Mouse (Mus musculus): ENCODE data around the gene Tubg2. TPM values are rescaled to one million over a fixed set of nuclear protein-coding genes. Genes with fewer than 3 reads are reported as not detected.

Tubg2 gene
- polyA plus RNA-seq, 1 experiment from 2014 or later, result 4.2 TPM

GRCm38 (mm10) chr11:101176117-101176691, 20.5 kb downstream of the Tubg2 start:
- peaks cover 73% of the 10 kb centered on the region for H3K4me1 ChIP-seq
- peak overlapping the region; percentile 39 for H3K4me3 ChIP-seq (replicated peaks)

GRCm38 (mm10) chr11:101176933-101177773, 21.4 kb downstream of the Tubg2 start:
- Histone ChIP-seq H3K4me2 (peak overlapping the region; percentile 94), H3K4me1 (peaks cover 66% of the 10 kb centered on the region), H3K36me3 (no peaks in the 10 kb centered on the region), H3K4me3 (replicated peaks) (peak overlapping the region; percentile 39; the same call in 1 of the 2 replicates), H3K27ac (no peak overlapping the region), H3K9me3 (replicated peaks) (no peaks in the 10 kb centered on the region), H3K9ac (0 out of 2 replicates have a peak overlapping the region, but pooled peaks have one; percentile 14), H3K27me3 (peaks cover 47% of the 10 kb centered on the region)
- no peak for ATAC-seq (replicated peaks; ENCODE audit: low FRiP score)
- WGBS, result 27% methylated on average over 22 of the region's 22 CpGs

More at GRCm38 (mm10) chr11:101176117-101176691, 20.5 kb downstream of the Tubg2 start:
- 1% methylated on average over 25 of the region's 25 CpGs for WGBS
- H3K9ac ChIP-seq, result peak overlapping the region; percentile 29; the same call in 1 of the 2 replicates
- H3K36me3 ChIP-seq, result no peaks in the 10 kb centered on the region
- peaks cover 47% of the 10 kb centered on the region for H3K27me3 ChIP-seq
- 0 out of 2 replicates have a peak overlapping the region, but pooled peaks have one; percentile 13 for H3K27ac ChIP-seq
- H3K9me3 ChIP-seq (replicated peaks), result no peaks in the 10 kb centered on the region
- peak overlapping the region; percentile 94 for H3K4me2 ChIP-seq
- ATAC-seq (replicated peaks; ENCODE audit: low FRiP score), result no peak

- no peak for ATAC-seq (replicated peaks; ENCODE audit: low FRiP score)
- Histone ChIP-seq H3K27ac (no peak overlapping the region), H3K4me1 (peaks cover 56% of the 10 kb centered on the region), H3K36me3 (no peaks in the 10 kb centered on the region; the same call in 1 of the 2 replicates), H3K4me2 (0 out of 2 replicates have a peak overlapping the region, but pooled peaks have one; percentile 9), H3K9me3 (replicated peaks) (no peaks in the 10 kb centered on the region), H3K27me3 (peaks cover 47% of the 10 kb centered on the region), H3K9ac (no peak overlapping the region), H3K4me3 (replicated peaks) (no peak overlapping the region)
- WGBS, result 54% methylated on average over 36 of the region's 36 CpGs
Measured at GRCm38 (mm10) chr11:101178061-101179058, 22.7 kb downstream of the Tubg2 start.

GRCm38 (mm10) chr11:101179306-101179705, 23.6 kb downstream of the Tubg2 start:
- H3K9ac ChIP-seq, result no peak overlapping the region
- 79% methylated on average over 15 of the region's 15 CpGs for WGBS
- ATAC-seq (replicated peaks; ENCODE audit: low FRiP score), result no peak
- H3K4me1 ChIP-seq, result peaks cover 46% of the 10 kb centered on the region
- no peak overlapping the region for H3K4me2 ChIP-seq
- no peak overlapping the region for H3K4me3 ChIP-seq (replicated peaks)
- H3K36me3 ChIP-seq, result no peaks in the 10 kb centered on the region; the same call in 1 of the 2 replicates
- no peaks in the 10 kb centered on the region for H3K9me3 ChIP-seq (replicated peaks)
- H3K27ac ChIP-seq, result no peak overlapping the region
- peaks cover 45% of the 10 kb centered on the region for H3K27me3 ChIP-seq

GRCm38 (mm10) chr11:101180261-101180660, 24.6 kb downstream of the Tubg2 start:
- Histone ChIP-seq H3K9me3 (replicated peaks) (no peaks in the 10 kb centered on the region), H3K4me2 (no peak overlapping the region), H3K9ac (no peak overlapping the region), H3K27me3 (peaks cover 36% of the 10 kb centered on the region), H3K36me3 (no peaks in the 10 kb centered on the region; the same call in 1 of the 2 replicates), H3K4me1 (peaks cover 37% of the 10 kb centered on the region), H3K27ac (no peak overlapping the region), H3K4me3 (replicated peaks) (no peak overlapping the region)
- ATAC-seq (replicated peaks; ENCODE audit: low FRiP score), result no peak
- WGBS, result 50% methylated on average over 17 of the region's 17 CpGs

- ATAC-seq (replicated peaks; ENCODE audit: low FRiP score), result no peak
- Histone ChIP-seq H3K9me3 (replicated peaks) (no peaks in the 10 kb centered on the region), H3K4me2 (no peak overlapping the region), H3K36me3 (peaks cover 5% of the 10 kb centered on the region), H3K9ac (no peak overlapping the region), H3K4me1 (peaks cover 30% of the 10 kb centered on the region), H3K4me3 (replicated peaks) (no peak overlapping the region), H3K27me3 (peaks cover 33% of the 10 kb centered on the region), H3K27ac (no peak overlapping the region)
- WGBS, result 44% methylated on average over 10 of the region's 10 CpGs
Measured at GRCm38 (mm10) chr11:101180846-101181740, 25.4 kb downstream of the Tubg2 start.

- H3K27ac ChIP-seq, result no peak overlapping the region
Measured at GRCm38 (mm10) chr11:101181961-101182360, 26.3 kb downstream of the Tubg2 start.

GRCm38 (mm10) chr11:101182771-101183517, 27.2 kb downstream of the Tubg2 start:
- Histone ChIP-seq H3K4me3 (replicated peaks) (no peak overlapping the region), H3K4me1 (peaks cover 13% of the 10 kb centered on the region), H3K4me2 (no peak overlapping the region), H3K9me3 (replicated peaks) (no peaks in the 10 kb centered on the region), H3K27ac (no peak overlapping the region), H3K9ac (no peak overlapping the region), H3K36me3 (peaks cover 14% of the 10 kb centered on the region), H3K27me3 (peaks cover 14% of the 10 kb centered on the region)
- 78% methylated on average over 14 of the region's 14 CpGs for WGBS
- ATAC-seq (replicated peaks; ENCODE audit: low FRiP score), result no peak

More at GRCm38 (mm10) chr11:101181961-101182360, 26.3 kb downstream of the Tubg2 start:
- no peak overlapping the region for H3K9ac ChIP-seq
- WGBS, result 94% methylated on average over 11 of the region's 11 CpGs
- no peak for ATAC-seq (replicated peaks; ENCODE audit: low FRiP score)
- no peak overlapping the region for H3K4me2 ChIP-seq
- H3K27me3 ChIP-seq, result peaks cover 24% of the 10 kb centered on the region
- peaks cover 13% of the 10 kb centered on the region for H3K36me3 ChIP-seq
- peaks cover 21% of the 10 kb centered on the region for H3K4me1 ChIP-seq
- no peak overlapping the region for H3K4me3 ChIP-seq (replicated peaks)
- H3K9me3 ChIP-seq (replicated peaks), result no peaks in the 10 kb centered on the region

- ATAC-seq (replicated peaks; ENCODE audit: low FRiP score), result no peak
Measured at GRCm38 (mm10) chr11:101184984-101185383, 29.3 kb downstream of the Tubg2 start.

GRCm38 (mm10) chr11:101185441-101185840, 29.7 kb downstream of the Tubg2 start:
- 93% methylated on average over 4 of the region's 4 CpGs for WGBS
- no peaks in the 10 kb centered on the region for H3K27me3 ChIP-seq
- no peak overlapping the region for H3K27ac ChIP-seq
- H3K36me3 ChIP-seq, result peaks cover 14% of the 10 kb centered on the region
- no peak for ATAC-seq (replicated peaks; ENCODE audit: low FRiP score)
- H3K4me2 ChIP-seq, result no peak overlapping the region
- H3K9ac ChIP-seq, result no peak overlapping the region
- H3K4me3 ChIP-seq (replicated peaks), result no peak overlapping the region
- no peaks in the 10 kb centered on the region for H3K9me3 ChIP-seq (replicated peaks)
- peaks cover 30% of the 10 kb centered on the region for H3K4me1 ChIP-seq

More at GRCm38 (mm10) chr11:101184984-101185383, 29.3 kb downstream of the Tubg2 start:
- 86% methylated on average over 12 of the region's 12 CpGs for WGBS
- peaks cover 14% of the 10 kb centered on the region for H3K36me3 ChIP-seq
- H3K27me3 ChIP-seq, result no peaks in the 10 kb centered on the region
- no peak overlapping the region for H3K4me3 ChIP-seq (replicated peaks)
- no peaks in the 10 kb centered on the region for H3K9me3 ChIP-seq (replicated peaks)
- peaks cover 30% of the 10 kb centered on the region for H3K4me1 ChIP-seq
- H3K4me2 ChIP-seq, result no peak overlapping the region
- H3K27ac ChIP-seq, result no peak overlapping the region
- H3K9ac ChIP-seq, result no peak overlapping the region

All from kidney, embryonic 15.5 days (tissue).